Mouse (Mus musculus) neutrophil, adult 65 days (primary cell): Measurements from ENCODE around the gene Gm4847. TPM values are rescaled to one million over a fixed set of nuclear protein-coding genes. Genes with fewer than 3 reads are reported as not detected.

ENCODE experiments used
- total RNA-seq: library from RNA; stranded (reverse); gene quantifications from 2 replicates; pipeline ENCODE4 v1.2.4, GENCODE M21; 2023

The Gm4847 gene
- not detected in 2 replicates for total RNA-seq

GRCm38 (mm10) chr1:166647593-166647992, at the start of gene Gm4847:
Gene Gm4847, minus strand, starts transcription at chr1:166647693.

GRCm38 (mm10) chr1:166681745-166682144, 34.3 kb upstream of the Gm4847 start, which contains the start of gene Fmo9:
Gene Fmo9, minus strand, starts transcription at chr1:166681845.

Other genes with a start within 250 kb of the Gm4847 start
- gene Pogk, start 237.8 kb downstream of the Gm4847 start, total RNA-seq: 3.0 and 5.4 TPM in 2 replicates
- gene Gm4846, start 150.1 kb downstream of the Gm4847 start, total RNA-seq: not detected in 2 replicates
- not detected in 2 replicates for gene Fmo9, start 34.2 kb upstream of the Gm4847 start, total RNA-seq